Mouse (Mus musculus) lung, embryonic 15.5 days (tissue): ENCODE measurements around the gene Sik3. TPM values are rescaled to one million over a fixed set of nuclear protein-coding genes. Genes with fewer than 3 reads are reported as not detected.

Experiments
- ATAC-seq: fragments of 200-750 bp; cut with Nextera tagmentation; 2 replicates; pipeline ENCODE4 v1.8.0; 2017; ENCODE audit warnings: moderate number of reproducible peaks, borderline replicate concordance; ENCODE audit not compliant: low FRiP score, low TSS enrichment; ENCODE audit errors: extremely low read depth
- H3K27ac ChIP-seq: fragments of 300-500 bp; sonication (generic); 2 replicates; pipeline ENCODE4 v1.5.1; 2015; ENCODE audit warnings: moderate library complexity, mild to moderate bottlenecking, inconsistent platforms
- H3K27me3 ChIP-seq: fragments of 300-500 bp; sonication (generic); 2 replicates; pipeline ENCODE4 v1.6.1; 2015; ENCODE audit warnings: inconsistent platforms
- H3K36me3 ChIP-seq: fragments of 300-500 bp; sonication (generic); 2 replicates; pipeline ENCODE4 v1.6.1; 2015; ENCODE audit warnings: inconsistent platforms
- H3K4me1 ChIP-seq: fragments of 300-500 bp; sonication (generic); 2 replicates; pipeline ENCODE4 v1.6.1; 2015; ENCODE audit warnings: inconsistent platforms
- H3K4me2 ChIP-seq: fragments of 300-500 bp; sonication (generic); 2 replicates; pipeline ENCODE4 v1.6.1; 2015; ENCODE audit warnings: inconsistent platforms, mild to moderate bottlenecking, moderate library complexity
- H3K4me3 ChIP-seq: fragments of 300-500 bp; sonication (generic); 2 replicates; pipeline ENCODE4 v1.5.1; 2015; ENCODE audit warnings: mild to moderate bottlenecking, inconsistent platforms
- H3K9ac ChIP-seq: fragments of 300-500 bp; sonication (generic); 2 replicates; pipeline ENCODE4 v1.6.1; 2015; ENCODE audit warnings: inconsistent platforms
- H3K9me3 ChIP-seq: fragments of 300-500 bp; sonication (generic); 2 replicates; pipeline ENCODE4 v1.6.1; 2016; ENCODE audit warnings: inconsistent platforms
- WGBS: fragments of 180-500 bp; shearing (Covaris S2); methylation state at CpG from one replicate; pipeline ENCODE4 v1.1.7; 2015; 5-methylcytosine and 5-hydroxymethylcytosine counted together
- polyA plus RNA-seq: library from polyadenylated mRNA; unstranded; fragments of >200 nt; fragmentation: Nextera tagmentation; extraction: Ambion mirVana; gene quantifications from 2 replicates; pipeline ENCODE4 v1.2.1, GENCODE M21; 2015

Gene Sik3
- polyA plus RNA-seq, 1 experiment from 2014 or later = 12.8 TPM

DNA sequence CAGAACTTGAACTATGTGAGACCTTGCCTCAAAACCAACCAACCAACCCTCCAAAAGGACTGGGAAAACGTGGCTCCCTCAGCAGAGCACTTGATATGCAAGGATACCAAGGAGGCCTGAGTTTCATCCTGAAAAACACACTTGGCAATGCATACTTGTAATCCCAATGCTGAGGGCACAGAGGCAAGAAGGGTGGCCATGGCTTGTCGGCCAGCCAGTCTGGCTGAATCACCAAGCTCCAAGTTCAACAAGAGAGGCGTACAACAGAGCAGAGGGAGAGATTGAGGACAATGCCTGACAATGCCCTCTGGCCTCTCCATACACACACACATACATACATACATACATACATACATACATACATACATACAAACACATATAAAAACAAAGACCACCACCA, 8.1 kb upstream of the Sik3 start:
- no peak overlapping the region for H3K27ac ChIP-seq
- no peak for ATAC-seq
- no peaks in the 10 kb centered on the region for H3K36me3 ChIP-seq
- 57% methylated on average over 3 of the region's 3 CpGs for WGBS
- no peak overlapping the region for H3K9ac ChIP-seq
- H3K4me1 ChIP-seq = no peaks in the 10 kb centered on the region
- no peaks in the 10 kb centered on the region for H3K9me3 ChIP-seq
- no peak overlapping the region for H3K4me2 ChIP-seq
- H3K27me3 ChIP-seq = no peaks in the 10 kb centered on the region
- H3K4me3 ChIP-seq = no peak overlapping the region

DNA sequence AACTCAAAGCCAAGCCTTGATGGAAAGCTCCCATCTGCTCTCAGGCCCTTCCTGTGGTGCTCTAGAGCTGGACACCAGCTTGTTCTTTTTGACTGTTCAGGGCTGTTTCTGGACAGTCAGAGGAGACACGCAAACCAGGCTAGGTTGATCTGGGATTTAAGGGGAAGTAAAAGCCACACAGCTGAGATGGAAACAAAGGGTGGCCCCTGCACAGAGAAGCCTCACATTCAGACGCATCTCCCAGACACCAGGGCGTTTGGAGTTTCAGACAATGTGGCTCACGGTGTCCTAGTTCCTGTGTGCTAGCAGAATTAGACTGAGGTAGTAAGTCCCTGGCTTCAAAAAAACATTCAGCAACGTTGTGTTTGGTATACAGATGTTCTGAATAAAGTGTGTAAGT, 6.4 kb upstream of the Sik3 start:
- ATAC-seq = no peak
- Histone ChIP-seq H3K36me3 (no peaks in the 10 kb centered on the region), H3K27me3 (no peaks in the 10 kb centered on the region), H3K9me3 (no peaks in the 10 kb centered on the region), H3K9ac (no peak overlapping the region), H3K4me2 (no peak overlapping the region), H3K4me3 (no peak overlapping the region), H3K27ac (no peak overlapping the region), H3K4me1 (0 out of 2 replicates have a peak, but pooled peaks cover 3% of the 10 kb centered on the region)
- 58% methylated on average over 5 of the region's 5 CpGs for WGBS

DNA sequence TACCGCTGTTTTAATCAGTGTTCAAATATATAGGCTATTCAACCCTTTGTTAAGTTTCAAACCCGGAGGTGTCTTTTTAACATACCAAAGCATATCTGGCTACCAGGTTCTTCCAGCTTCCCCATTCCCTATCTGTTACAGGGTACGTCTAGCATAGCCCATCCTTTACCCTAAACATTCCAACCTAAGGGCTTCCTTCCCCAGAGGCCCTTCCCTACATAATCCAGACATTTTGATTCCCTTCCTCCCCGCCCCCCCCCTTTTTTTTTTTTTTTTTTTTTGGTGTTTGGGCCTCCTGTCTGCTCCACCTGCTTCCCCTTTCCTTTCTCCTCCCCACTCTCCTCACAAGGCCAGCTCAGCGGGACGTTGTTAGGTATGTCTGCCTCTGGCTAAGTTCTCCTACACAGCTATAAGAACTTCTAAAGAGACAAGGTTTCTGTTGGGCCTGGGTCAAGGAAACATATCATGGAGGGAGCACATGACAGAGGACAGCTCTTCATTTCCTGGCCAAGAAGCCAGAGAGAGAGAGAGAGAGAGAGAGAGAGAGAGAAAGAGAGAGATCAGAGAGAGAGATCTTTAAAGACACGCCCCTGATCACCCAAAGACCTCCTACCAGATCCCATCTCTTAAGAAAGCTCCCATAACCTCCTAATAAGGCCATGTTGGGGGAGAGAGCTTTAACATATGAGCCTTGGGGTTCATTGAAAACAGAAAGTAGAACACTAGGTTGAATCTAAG, 3.5 kb upstream of the Sik3 start:
- no peak overlapping the region for H3K4me3 ChIP-seq
- 72% methylated on average over 7 of the region's 7 CpGs for WGBS
- no peak overlapping the region for H3K27ac ChIP-seq
- H3K4me1 ChIP-seq = peaks cover 21% of the 10 kb centered on the region
- no peaks in the 10 kb centered on the region for H3K9me3 ChIP-seq
- ATAC-seq = no peak
- no peak overlapping the region for H3K9ac ChIP-seq
- no peaks in the 10 kb centered on the region for H3K36me3 ChIP-seq
- no peaks in the 10 kb centered on the region for H3K27me3 ChIP-seq
- no peak overlapping the region for H3K4me2 ChIP-seq

GRCm38 (mm10) chr9:46009669-46009983, 3.0 kb upstream of the Sik3 start:
- Histone ChIP-seq H3K9me3 (no peaks in the 10 kb centered on the region), H3K9ac (no peak overlapping the region), H3K4me1 (peaks cover 26% of the 10 kb centered on the region), H3K4me3 (no peak overlapping the region), H3K27me3 (no peaks in the 10 kb centered on the region), H3K27ac (no peak overlapping the region), H3K36me3 (no peaks in the 10 kb centered on the region), H3K4me2 (no peak overlapping the region)
- 61% methylated on average over 1 of the region's 1 CpGs for WGBS
- no peak for ATAC-seq

DNA sequence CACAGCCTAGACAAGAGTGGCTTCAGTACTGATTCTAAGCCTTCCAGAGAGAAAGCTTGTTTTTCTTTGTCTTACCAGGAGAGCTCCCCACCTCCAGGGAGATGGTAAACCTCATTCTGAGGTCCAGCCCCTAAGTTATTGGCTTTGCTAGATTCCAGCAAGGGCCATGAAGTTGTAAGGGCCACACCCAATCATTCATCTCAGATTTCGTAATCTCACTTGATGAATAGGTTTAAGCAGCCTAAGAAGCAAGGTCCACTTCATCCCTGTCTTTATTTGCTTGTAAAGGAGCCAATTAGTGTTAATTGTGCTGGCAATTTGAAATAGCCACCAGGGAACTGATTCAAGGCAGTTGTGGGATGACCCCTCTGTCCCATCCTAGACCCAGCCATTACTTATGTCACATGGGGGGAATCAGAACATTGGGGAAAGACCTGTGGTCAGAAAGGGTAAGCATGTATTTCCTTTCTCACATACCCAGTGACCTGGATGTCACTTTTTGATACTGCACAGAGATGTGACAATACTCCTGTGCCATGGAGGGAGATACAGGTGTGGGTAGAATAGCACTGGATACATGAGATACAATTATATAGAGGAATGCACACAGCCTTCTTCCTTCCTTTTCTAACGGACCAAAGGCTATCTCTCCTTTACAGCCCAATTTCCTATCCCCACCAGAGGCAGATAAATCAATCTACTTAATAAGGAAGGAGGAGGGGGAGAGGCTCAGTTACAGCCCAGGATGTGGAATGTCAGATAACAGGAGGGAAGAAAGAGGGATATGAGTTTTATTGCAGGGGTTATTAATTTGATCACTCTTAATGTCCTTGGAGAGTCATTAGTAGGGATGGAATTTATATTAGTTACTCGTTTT, 1.3 kb upstream of the Sik3 start:
- peak overlapping the region; percentile 71 for H3K4me2 ChIP-seq
- no peaks in the 10 kb centered on the region for H3K27me3 ChIP-seq
- no peak overlapping the region for H3K9ac ChIP-seq
- no peak overlapping the region for H3K27ac ChIP-seq
- peaks cover 43% of the 10 kb centered on the region for H3K4me1 ChIP-seq
- H3K9me3 ChIP-seq = no peaks in the 10 kb centered on the region
- 43% methylated on average over 3 of the region's 3 CpGs for WGBS
- no peaks in the 10 kb centered on the region for H3K36me3 ChIP-seq
- no peak for ATAC-seq
- no peak overlapping the region for H3K4me3 ChIP-seq

DNA sequence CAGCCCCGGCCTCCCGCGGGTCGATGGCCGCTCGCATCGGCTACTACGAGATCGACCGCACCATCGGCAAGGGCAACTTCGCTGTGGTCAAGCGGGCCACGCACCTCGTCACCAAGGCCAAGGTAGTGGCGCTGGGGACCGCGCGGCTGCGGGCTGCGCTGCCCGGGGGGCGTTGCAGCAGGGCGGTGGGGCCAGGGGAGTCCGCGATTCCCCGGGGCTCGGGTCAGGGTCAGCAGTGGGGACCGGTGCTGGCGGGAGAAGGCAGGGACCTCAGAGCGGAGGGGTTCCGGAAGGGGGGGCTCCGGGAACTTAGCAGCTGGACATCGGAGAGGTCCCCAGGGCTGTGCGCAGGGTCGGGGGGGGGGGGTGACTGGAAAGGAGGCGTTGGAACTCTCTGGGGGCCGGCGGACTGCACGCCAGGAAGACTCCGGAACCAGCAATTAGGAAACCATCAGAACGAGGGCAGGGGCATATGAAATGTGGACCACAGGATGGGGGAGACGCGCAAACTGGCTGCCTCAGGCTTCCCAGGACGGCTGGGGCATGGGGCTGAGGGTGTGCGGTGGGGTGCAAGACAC, 478 bp downstream of the Sik3 start:
- peak; percentile 47 for ATAC-seq
- peak overlapping the region; percentile 99 for H3K4me3 ChIP-seq
- H3K4me2 ChIP-seq = peak overlapping the region; percentile 71
- WGBS = under 1% methylated on average over 44 of the region's 46 CpGs
- no peaks in the 10 kb centered on the region for H3K27me3 ChIP-seq
- peak overlapping the region; percentile 95 for H3K27ac ChIP-seq
- H3K9me3 ChIP-seq = no peaks in the 10 kb centered on the region
- peaks cover 60% of the 10 kb centered on the region for H3K4me1 ChIP-seq
- peak overlapping the region; percentile 95 for H3K9ac ChIP-seq
- no peaks in the 10 kb centered on the region for H3K36me3 ChIP-seq

GRCm38 (mm10) chr9:46013616-46014015, 996 bp downstream of the Sik3 start:
- peaks cover 65% of the 10 kb centered on the region for H3K4me1 ChIP-seq

GRCm38 (mm10) chr9:46014251-46014681, 1.6 kb downstream of the Sik3 start:
- Histone ChIP-seq H3K9ac (peak overlapping the region; percentile 95; the same call in 1 of the 2 replicates), H3K9me3 (no peaks in the 10 kb centered on the region), H3K27me3 (no peaks in the 10 kb centered on the region), H3K36me3 (no peaks in the 10 kb centered on the region; the same call in 1 of the 2 replicates), H3K4me1 (peaks cover 70% of the 10 kb centered on the region), H3K4me2 (peak overlapping the region; percentile 71), H3K27ac (peak overlapping the region; percentile 95), H3K4me3 (peak overlapping the region; percentile 99)
- 3% methylated on average over 10 of the region's 10 CpGs for WGBS
- 0 out of 2 replicates have a peak, but pooled peaks have one; percentile 2 for ATAC-seq

More at GRCm38 (mm10) chr9:46013616-46014015, 996 bp downstream of the Sik3 start:
- no peaks in the 10 kb centered on the region for H3K27me3 ChIP-seq
- H3K9ac ChIP-seq = peak overlapping the region; percentile 95
- H3K36me3 ChIP-seq = no peaks in the 10 kb centered on the region; the same call in 1 of the 2 replicates
- WGBS = under 1% methylated on average over 5 of the region's 5 CpGs
- peak overlapping the region; percentile 99 for H3K4me3 ChIP-seq
- H3K4me2 ChIP-seq = peak overlapping the region; percentile 71
- no peak for ATAC-seq
- H3K9me3 ChIP-seq = no peaks in the 10 kb centered on the region
- peak overlapping the region; percentile 95 for H3K27ac ChIP-seq

- Histone ChIP-seq H3K4me3 (peak overlapping the region; percentile 13; the same call in 1 of the 2 replicates), H3K27ac (peak overlapping the region; percentile 95), H3K9ac (no peak overlapping the region), H3K9me3 (no peaks in the 10 kb centered on the region), H3K4me2 (peak overlapping the region; percentile 71), H3K4me1 (peaks cover 70% of the 10 kb centered on the region), H3K36me3 (no peaks in the 10 kb centered on the region; the same call in 1 of the 2 replicates), H3K27me3 (no peaks in the 10 kb centered on the region)
- ATAC-seq = no peak
- WGBS = 11% methylated on average over 8 of the region's 8 CpGs
Observed at GRCm38 (mm10) chr9:46015081-46015551, 2.5 kb downstream of the Sik3 start.

DNA sequence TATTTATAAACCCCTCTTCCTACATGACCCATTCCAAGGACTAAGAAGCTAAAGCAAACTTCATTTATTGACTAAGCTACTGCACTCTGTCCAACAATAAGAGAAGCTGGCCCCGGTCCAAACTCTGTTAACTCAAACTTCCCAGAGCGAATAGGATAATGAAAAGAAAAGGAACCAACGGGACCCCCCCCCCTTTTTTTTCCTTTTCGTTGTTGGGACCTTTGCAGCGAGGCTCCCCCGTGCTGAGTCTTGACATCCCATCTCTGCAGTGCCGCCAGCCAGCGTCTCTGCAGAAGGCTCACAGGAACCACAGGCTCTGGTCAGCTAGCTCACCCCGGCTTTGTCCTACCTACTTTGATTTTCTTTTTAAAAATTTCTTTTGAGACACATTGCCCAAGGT, 3.2 kb downstream of the Sik3 start:
- no peaks in the 10 kb centered on the region for H3K27me3 ChIP-seq
- peak overlapping the region; percentile 95 for H3K27ac ChIP-seq
- H3K4me1 ChIP-seq = peaks cover 70% of the 10 kb centered on the region
- 12% methylated on average over 9 of the region's 9 CpGs for WGBS
- no peaks in the 10 kb centered on the region; the same call in 1 of the 2 replicates for H3K36me3 ChIP-seq
- H3K4me2 ChIP-seq = peak overlapping the region; percentile 71
- H3K9ac ChIP-seq = no peak overlapping the region
- ATAC-seq = no peak
- peak overlapping the region; percentile 13; the same call in 1 of the 2 replicates for H3K4me3 ChIP-seq
- H3K9me3 ChIP-seq = no peaks in the 10 kb centered on the region

DNA sequence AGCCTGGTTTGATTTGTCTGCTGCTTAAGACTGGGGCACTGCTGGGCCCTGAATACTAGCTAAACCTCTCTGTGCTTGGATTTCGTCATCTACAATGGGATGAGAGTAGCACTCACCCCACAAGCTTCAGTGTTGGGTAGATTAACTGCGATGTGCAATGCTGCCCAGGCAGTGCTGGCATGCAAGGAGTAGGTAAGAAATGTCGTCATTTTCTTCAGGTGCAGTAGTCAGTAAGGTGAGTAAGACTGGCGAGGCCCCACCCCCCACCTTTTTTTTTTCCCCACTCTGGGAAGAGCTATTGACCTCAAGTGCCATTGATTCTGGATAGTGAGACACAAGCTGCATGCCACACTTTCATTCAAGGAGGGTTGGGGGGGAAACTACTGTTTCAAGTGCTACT, 3.8 kb downstream of the Sik3 start:
- no peak for ATAC-seq
- H3K27me3 ChIP-seq = no peaks in the 10 kb centered on the region
- peaks cover 66% of the 10 kb centered on the region for H3K4me1 ChIP-seq
- H3K27ac ChIP-seq = peak overlapping the region; percentile 95
- no peaks in the 10 kb centered on the region; the same call in 1 of the 2 replicates for H3K36me3 ChIP-seq
- 55% methylated on average over 4 of the region's 4 CpGs for WGBS
- no peak overlapping the region for H3K4me3 ChIP-seq
- H3K4me2 ChIP-seq = peak overlapping the region; percentile 71
- H3K9me3 ChIP-seq = no peaks in the 10 kb centered on the region
- H3K9ac ChIP-seq = no peak overlapping the region
